Mouse (Mus musculus) heart, embryonic 12.5 days (tissue): ENCODE results near the gene Nrg3. TPM values are rescaled to one million over a fixed set of nuclear protein-coding genes. Genes with fewer than 3 reads are reported as not detected.

Source experiments
- ATAC-seq: fragments of 200-750 bp; cut with Nextera tagmentation; 2 replicates; pipeline ENCODE4 v1.8.0; 2017; ENCODE audit warnings: moderate TSS enrichment, moderate library complexity; ENCODE audit not compliant: insufficient number of reproducible peaks, low FRiP score
- H3K27ac ChIP-seq: fragments of 300-500 bp; sonication (generic); 2 replicates; pipeline ENCODE4 v1.5.1; 2016; ENCODE audit warnings: mild to moderate bottlenecking, moderate library complexity; ENCODE audit not compliant: poor library complexity, severe bottlenecking
- H3K27me3 ChIP-seq: fragments of 300-500 bp; sonication (generic); replicated peaks from 2 replicates; pipeline ENCODE4 v1.6.1; 2016; ENCODE audit warnings: mild to moderate bottlenecking, moderate library complexity
- H3K36me3 ChIP-seq: fragments of 300-500 bp; sonication (generic); 2 replicates; pipeline ENCODE4 v1.6.1; 2016; ENCODE audit warnings: mild to moderate bottlenecking, moderate library complexity
- H3K4me1 ChIP-seq: fragments of 300-500 bp; sonication (generic); replicated peaks from 2 replicates; pipeline ENCODE4 v1.6.1; 2016; ENCODE audit warnings: mild to moderate bottlenecking
- H3K4me2 ChIP-seq: fragments of 300-500 bp; sonication (generic); 2 replicates; pipeline ENCODE4 v1.6.1; 2016; ENCODE audit warnings: mild to moderate bottlenecking, moderate library complexity
- H3K4me3 ChIP-seq: fragments of 300-500 bp; sonication (generic); 2 replicates; pipeline ENCODE4 v1.5.1; 2016; ENCODE audit warnings: mild to moderate bottlenecking
- H3K9ac ChIP-seq: fragments of 300-500 bp; sonication (generic); 2 replicates; pipeline ENCODE4 v1.6.1; 2016; ENCODE audit warnings: mild to moderate bottlenecking, moderate library complexity
- H3K9me3 ChIP-seq: fragments of 300-500 bp; sonication (generic); replicated peaks from 2 replicates; pipeline ENCODE4 v1.6.1; 2016; ENCODE audit warnings: mild to moderate bottlenecking, moderate library complexity
- WGBS: fragments of 180-500 bp; shearing (Covaris S2); methylation state at CpG from one replicate; pipeline ENCODE4 v1.1.7; 2016; 5-methylcytosine and 5-hydroxymethylcytosine counted together
- polyA plus RNA-seq: library from polyadenylated mRNA; unstranded; fragments of >200 nt; fragmentation: Nextera tagmentation; extraction: Ambion mirVana; gene quantifications from 2 replicates; pipeline ENCODE4 v1.2.1, GENCODE M21; 2016

Gene Nrg3
- polyA plus RNA-seq, 1 experiment from 2014 or later, result not detected

- Histone ChIP-seq H3K4me3 (no peak overlapping the region), H3K9ac (no peak overlapping the region), H3K27ac (no peak overlapping the region), H3K4me2 (no peak overlapping the region), H3K9me3 (no peaks in the 10 kb centered on the region), H3K4me1 (no peaks in the 10 kb centered on the region), H3K27me3 (no peaks in the 10 kb centered on the region), H3K36me3 (no peaks in the 10 kb centered on the region)
- 83% methylated on average over 1 of the region's 1 CpGs for WGBS
- ATAC-seq, result no peak
Observed at GRCm38 (mm10) chr14:39044290-39044689, 428.6 kb downstream of the Nrg3 start.

- Histone ChIP-seq H3K27me3 (no peaks in the 10 kb centered on the region), H3K27ac (no peak overlapping the region), H3K9me3 (no peaks in the 10 kb centered on the region), H3K4me3 (no peak overlapping the region), H3K9ac (no peak overlapping the region), H3K4me1 (no peaks in the 10 kb centered on the region), H3K4me2 (no peak overlapping the region), H3K36me3 (no peaks in the 10 kb centered on the region)
- no peak for ATAC-seq
- WGBS, result 66% methylated on average over 3 of the region's 3 CpGs
Observed at GRCm38 (mm10) chr14:39043793-39044192, 429.1 kb downstream of the Nrg3 start.

GRCm38 (mm10) chr14:39043384-39043783, 429.5 kb downstream of the Nrg3 start:
- H3K9me3 ChIP-seq, result no peaks in the 10 kb centered on the region
- H3K4me3 ChIP-seq, result no peak overlapping the region
- no peak overlapping the region for H3K9ac ChIP-seq
- H3K4me1 ChIP-seq, result no peaks in the 10 kb centered on the region
- no peak for ATAC-seq
- no peaks in the 10 kb centered on the region for H3K27me3 ChIP-seq
- WGBS, result 68% methylated on average over 5 of the region's 5 CpGs
- no peak overlapping the region for H3K4me2 ChIP-seq
- no peak overlapping the region for H3K27ac ChIP-seq
- H3K36me3 ChIP-seq, result no peaks in the 10 kb centered on the region

GRCm38 (mm10) chr14:39039046-39039445, 433.8 kb downstream of the Nrg3 start:
- no peak overlapping the region for H3K27ac ChIP-seq
- H3K4me3 ChIP-seq, result no peak overlapping the region
- H3K9ac ChIP-seq, result no peak overlapping the region
- no peak for ATAC-seq
- H3K4me1 ChIP-seq, result no peaks in the 10 kb centered on the region
- 78% methylated on average over 1 of the region's 1 CpGs for WGBS
- no peaks in the 10 kb centered on the region for H3K9me3 ChIP-seq
- H3K4me2 ChIP-seq, result no peak overlapping the region
- no peaks in the 10 kb centered on the region for H3K36me3 ChIP-seq
- H3K27me3 ChIP-seq, result no peaks in the 10 kb centered on the region

GRCm38 (mm10) chr14:39034482-39034881, 438.4 kb downstream of the Nrg3 start:
- WGBS, result 84% methylated on average over 3 of the region's 3 CpGs

GRCm38 (mm10) chr14:39023065-39023464, 449.8 kb downstream of the Nrg3 start:
- no peak overlapping the region for H3K4me2 ChIP-seq
- WGBS, result 80% methylated on average over 2 of the region's 2 CpGs
- H3K9ac ChIP-seq, result no peak overlapping the region
- H3K27ac ChIP-seq, result no peak overlapping the region
- no peak for ATAC-seq
- no peak overlapping the region for H3K4me3 ChIP-seq
- H3K36me3 ChIP-seq, result no peaks in the 10 kb centered on the region
- no peaks in the 10 kb centered on the region for H3K4me1 ChIP-seq
- H3K27me3 ChIP-seq, result no peaks in the 10 kb centered on the region
- 0 out of 2 replicates have a peak, but pooled peaks cover 3% of the 10 kb centered on the region for H3K9me3 ChIP-seq

More at GRCm38 (mm10) chr14:39034482-39034881, 438.4 kb downstream of the Nrg3 start:
- H3K4me3 ChIP-seq, result no peak overlapping the region
- no peak overlapping the region for H3K27ac ChIP-seq
- no peak overlapping the region for H3K9ac ChIP-seq
- H3K4me1 ChIP-seq, result no peaks in the 10 kb centered on the region
- no peaks in the 10 kb centered on the region for H3K27me3 ChIP-seq
- ATAC-seq, result no peak
- H3K4me2 ChIP-seq, result no peak overlapping the region
- no peaks in the 10 kb centered on the region for H3K9me3 ChIP-seq
- no peaks in the 10 kb centered on the region for H3K36me3 ChIP-seq

GRCm38 (mm10) chr14:39014126-39014525, 458.8 kb downstream of the Nrg3 start:
- no peaks in the 10 kb centered on the region for H3K4me1 ChIP-seq
- no peaks in the 10 kb centered on the region for H3K27me3 ChIP-seq
- no peak overlapping the region for H3K4me3 ChIP-seq
- ATAC-seq, result no peak
- 0 out of 2 replicates have a peak, but pooled peaks cover 2% of the 10 kb centered on the region for H3K9me3 ChIP-seq
- no peak overlapping the region for H3K4me2 ChIP-seq
- no peaks in the 10 kb centered on the region for H3K36me3 ChIP-seq
- no peak overlapping the region for H3K9ac ChIP-seq
- H3K27ac ChIP-seq, result no peak overlapping the region

GRCm38 (mm10) chr14:38997843-38998242, 475.0 kb downstream of the Nrg3 start:
- Histone ChIP-seq H3K4me2 (no peak overlapping the region), H3K27ac (no peak overlapping the region), H3K4me3 (no peak overlapping the region), H3K9me3 (no peaks in the 10 kb centered on the region), H3K27me3 (no peaks in the 10 kb centered on the region), H3K36me3 (no peaks in the 10 kb centered on the region), H3K4me1 (no peaks in the 10 kb centered on the region), H3K9ac (no peak overlapping the region)
- WGBS, result 70% methylated on average over 3 of the region's 3 CpGs
- no peak for ATAC-seq

- 90% methylated on average over 1 of the region's 1 CpGs for WGBS
- no peak overlapping the region for H3K4me2 ChIP-seq
- H3K36me3 ChIP-seq, result no peaks in the 10 kb centered on the region
- no peak overlapping the region for H3K27ac ChIP-seq
- ATAC-seq, result no peak
- no peaks in the 10 kb centered on the region for H3K4me1 ChIP-seq
- H3K27me3 ChIP-seq, result no peaks in the 10 kb centered on the region
- H3K4me3 ChIP-seq, result no peak overlapping the region
- no peak overlapping the region for H3K9ac ChIP-seq
- H3K9me3 ChIP-seq, result no peaks in the 10 kb centered on the region
Observed at GRCm38 (mm10) chr14:38992574-38992866, 480.4 kb downstream of the Nrg3 start.

GRCm38 (mm10) chr14:38991847-38992573, 480.9 kb downstream of the Nrg3 start:
- Histone ChIP-seq H3K4me2 (no peak overlapping the region), H3K36me3 (no peaks in the 10 kb centered on the region), H3K4me3 (no peak overlapping the region), H3K4me1 (no peaks in the 10 kb centered on the region), H3K27ac (no peak overlapping the region), H3K9ac (no peak overlapping the region), H3K9me3 (no peaks in the 10 kb centered on the region), H3K27me3 (no peaks in the 10 kb centered on the region)
- ATAC-seq, result no peak
- 73% methylated on average over 7 of the region's 7 CpGs for WGBS

GRCm38 (mm10) chr14:38959367-38959766, 513.5 kb downstream of the Nrg3 start:
- no peaks in the 10 kb centered on the region for H3K36me3 ChIP-seq
- H3K4me2 ChIP-seq, result no peak overlapping the region
- no peaks in the 10 kb centered on the region for H3K4me1 ChIP-seq
- no peaks in the 10 kb centered on the region; the same call in 1 of the 2 replicates for H3K9me3 ChIP-seq
- no peaks in the 10 kb centered on the region for H3K27me3 ChIP-seq
- no peak for ATAC-seq
- no peak overlapping the region for H3K9ac ChIP-seq
- no peak overlapping the region for H3K4me3 ChIP-seq
- no peak overlapping the region for H3K27ac ChIP-seq
- 80% methylated on average over 7 of the region's 7 CpGs for WGBS

- ATAC-seq, result no peak
- Histone ChIP-seq H3K9me3 (0 out of 2 replicates have a peak, but pooled peaks cover 4% of the 10 kb centered on the region), H3K4me2 (no peak overlapping the region), H3K36me3 (no peaks in the 10 kb centered on the region), H3K4me3 (no peak overlapping the region), H3K27me3 (no peaks in the 10 kb centered on the region), H3K9ac (no peak overlapping the region), H3K27ac (no peak overlapping the region), H3K4me1 (no peaks in the 10 kb centered on the region)
- WGBS, result 67% methylated on average over 1 of the region's 1 CpGs
Observed at GRCm38 (mm10) chr14:38937481-38937880, 535.4 kb downstream of the Nrg3 start.
